Mouse (Mus musculus) cerebellum, adult 2 months (tissue): ENCODE measurements around the gene Myf5.

Experiments used
- CTCF ChIP-seq: fragments of 200-500 bp; IDR thresholded peaks from 2 replicates; pipeline ENCODE4 v1.5.1; 2011; ENCODE audit warnings: low read depth, mild to moderate bottlenecking, control low read depth, low read length, moderate library complexity, borderline replicate concordance; ENCODE audit not compliant: insufficient read depth
- POLR2A ChIP-seq: fragments of 200-500 bp; IDR thresholded peaks from 2 replicates; pipeline ENCODE4 v1.6.1; 2011; ENCODE audit warnings: low read length, control low read depth, borderline replicate concordance; ENCODE audit not compliant: insufficient read depth

DNA sequence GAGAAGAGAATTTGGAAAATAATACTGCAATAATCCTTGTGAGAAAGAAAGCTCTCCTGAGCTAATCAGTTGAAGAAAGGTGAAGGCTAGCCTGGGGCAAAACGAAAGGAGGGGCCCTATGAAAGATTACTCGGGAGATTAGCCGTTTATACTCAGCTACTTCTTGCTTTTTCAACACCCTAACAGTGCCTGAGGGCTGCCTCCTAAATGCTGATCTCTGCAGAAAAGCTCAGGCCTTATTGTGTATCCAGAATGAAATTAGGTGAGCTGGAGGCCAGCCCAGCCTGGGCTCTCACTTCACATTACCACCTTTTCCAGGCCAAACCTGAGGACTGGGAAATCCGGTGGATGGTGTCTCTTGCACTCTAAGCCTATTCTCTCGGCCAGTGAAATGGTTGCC lies 49.0 kb downstream of the Myf5 start:
- no peak for TF ChIP-seq POLR2A
- no peak for TF ChIP-seq CTCF
